Mouse (Mus musculus) midbrain, embryonic 16.5 days (tissue): ENCODE results near the gene 4930590J08Rik. TPM values are rescaled to one million over a fixed set of nuclear protein-coding genes. Genes with fewer than 3 reads are reported as not detected.

Experiments used
- polyA plus RNA-seq: library from polyadenylated mRNA; unstranded; fragments of >200 nt; fragmentation: Nextera tagmentation; extraction: Ambion mirVana; gene quantifications from 2 replicates; pipeline ENCODE4 v1.2.1, GENCODE M21; 2015

4930590J08Rik gene
- polyA plus RNA-seq, 1 experiment from 2014 or later, result 1.4 TPM

Other genes starting within 250 kb of the 4930590J08Rik start
- 117 and 125 TPM in 2 replicates for gene Slc6a6, start 218.8 kb upstream of the 4930590J08Rik start, polyA plus RNA-seq
- gene Grip2, start 75.6 kb upstream of the 4930590J08Rik start, polyA plus RNA-seq, result 7.8 and 10.1 TPM in 2 replicates
- 36.2 and 45.2 TPM in 2 replicates for gene Ccdc174, start 24.8 kb upstream of the 4930590J08Rik start, polyA plus RNA-seq
- 10.0 and 11.2 TPM in 2 replicates for gene Fgd5, start 76.1 kb downstream of the 4930590J08Rik start, polyA plus RNA-seq
- gene Nr2c2, start 188.6 kb downstream of the 4930590J08Rik start, polyA plus RNA-seq, result 18.7 and 23.4 TPM in 2 replicates